Mouse (Mus musculus) spleen, adult 18-20 months (tissue): ENCODE data around the gene Ccdc27.

Experiments used
- DNase-seq, 2 experiments: peaks; one replicate each; pipeline ENCODE4 v3.0.0; 2022; ENCODE audit warnings: mixed read lengths in 2 of 2

The Ccdc27 gene

DNA sequence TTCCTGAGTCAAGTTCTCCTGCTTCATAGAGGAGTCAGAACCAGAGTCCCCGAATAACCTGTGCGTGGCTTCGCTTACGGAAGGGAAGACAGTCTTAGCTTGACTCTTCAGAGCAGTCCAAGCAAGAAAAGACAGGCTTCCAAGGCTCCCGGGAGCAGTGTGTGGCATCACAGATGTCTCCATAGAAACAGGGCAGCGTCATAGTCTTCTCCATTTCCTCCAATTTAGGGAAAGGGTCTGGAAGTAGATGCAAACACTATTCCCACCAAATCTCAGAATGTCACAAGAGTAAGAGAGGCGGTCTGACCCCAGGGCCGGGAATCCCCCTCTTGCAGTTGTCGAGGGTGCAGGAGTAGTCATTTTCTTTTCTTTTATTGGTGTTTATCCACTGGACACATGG is at the start of gene Ccdc27:
Gene Ccdc27 (minus strand): TSS at position 101 of the 400 bp plus-strand sequence.
- no peak for DNase-seq

DNA sequence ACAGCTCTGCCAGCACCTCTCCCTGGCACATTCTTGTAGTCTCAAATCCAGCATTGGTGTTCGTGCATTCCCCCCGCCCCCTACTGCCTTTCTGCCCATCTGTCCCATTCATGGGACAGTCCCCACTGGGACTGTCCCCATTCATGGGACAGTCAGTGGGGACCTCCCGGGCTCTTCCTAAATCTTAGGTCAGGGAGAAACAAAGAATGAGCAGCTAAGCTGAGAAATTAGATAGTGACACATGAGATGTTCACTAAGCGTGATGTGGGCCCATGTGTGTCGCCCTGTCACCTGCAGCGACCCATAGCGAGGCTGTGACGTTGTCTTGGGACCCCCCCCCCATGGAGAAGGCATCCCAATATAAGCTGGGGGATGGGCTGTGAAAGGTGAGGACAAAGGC is 48.9 kb upstream of the Ccdc27 start:
- DNase-seq: no peak

DNA sequence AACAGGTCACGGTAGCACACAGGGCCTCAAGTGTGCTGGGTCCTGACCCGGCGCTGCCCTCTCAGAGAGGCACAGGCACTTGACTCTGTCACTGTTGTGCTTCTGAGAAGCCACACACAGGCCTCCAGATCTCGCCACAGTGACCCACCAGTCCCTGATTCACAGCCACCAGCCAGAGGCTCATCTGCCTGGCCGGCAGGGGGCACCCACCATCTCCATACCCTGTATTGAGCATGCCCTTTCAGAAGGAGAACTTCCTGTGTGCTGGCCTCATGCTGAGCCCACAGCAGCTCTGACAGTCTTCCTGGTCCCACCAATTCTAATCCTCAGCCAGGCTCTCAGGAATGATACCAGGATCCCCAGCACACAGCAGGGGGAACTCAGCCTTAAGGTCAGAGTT is 46.7 kb upstream of the Ccdc27 start:
- no peak for DNase-seq

DNA sequence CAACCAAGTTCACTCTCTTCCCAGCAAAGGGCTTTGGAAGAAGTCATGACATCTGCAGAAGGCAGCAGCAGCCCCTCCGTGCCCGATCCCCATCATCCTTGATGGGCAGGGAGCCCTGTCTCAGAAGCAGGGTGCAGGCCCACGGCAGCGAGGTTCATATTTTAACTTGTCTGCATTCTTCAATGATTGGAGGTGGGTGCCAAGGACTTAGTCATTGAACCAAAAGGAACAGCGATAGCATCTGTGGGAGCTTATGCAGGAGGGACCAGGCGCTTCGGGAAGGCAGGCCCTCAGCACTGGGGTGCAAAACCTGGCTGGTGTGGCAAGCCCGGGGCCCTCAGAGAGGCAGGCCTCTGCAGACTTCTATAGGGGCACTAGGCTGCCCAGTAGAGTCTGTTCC is 44.0 kb upstream of the Ccdc27 start:
- DNase-seq: no peak

DNA sequence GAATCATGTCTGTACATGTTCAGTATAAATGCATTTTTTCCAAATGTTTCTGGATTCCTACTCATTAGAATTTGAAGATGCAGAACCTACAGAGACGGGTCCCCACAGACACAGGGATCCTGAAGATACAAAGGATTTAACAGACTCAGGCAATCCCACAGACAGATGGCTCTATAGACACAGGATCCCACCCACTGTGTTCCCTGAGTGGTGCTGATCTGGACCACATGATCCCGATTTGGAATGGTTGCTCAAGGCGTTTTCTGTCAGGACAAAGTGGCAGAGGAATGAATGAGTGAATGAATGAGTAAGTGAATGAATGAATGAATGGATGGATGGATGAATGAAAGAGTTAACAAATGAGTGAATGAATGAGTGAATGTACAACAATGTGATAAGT is 43.4 kb upstream of the Ccdc27 start:
- no peak for DNase-seq

DNA sequence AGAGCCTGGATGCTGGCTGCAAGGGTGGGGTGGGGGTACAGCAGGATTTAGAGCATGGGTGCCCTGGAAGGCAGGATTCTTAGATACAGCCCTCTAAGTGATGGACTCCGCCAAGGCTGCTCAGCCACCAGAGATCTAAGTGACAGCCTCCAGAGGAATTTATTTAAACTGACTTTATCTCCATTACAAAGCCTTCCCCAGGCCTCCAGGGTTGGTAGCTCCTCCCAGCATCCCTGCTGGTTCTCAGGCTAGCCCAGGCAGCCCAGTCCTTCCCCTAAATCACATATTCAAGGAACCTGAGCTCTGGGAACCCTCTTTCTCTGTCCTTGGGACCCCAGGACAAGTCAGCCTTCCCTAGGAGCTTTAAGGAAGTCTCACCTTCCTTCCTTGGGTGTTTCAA is 39.5 kb upstream of the Ccdc27 start:
- DNase-seq: no peak

DNA sequence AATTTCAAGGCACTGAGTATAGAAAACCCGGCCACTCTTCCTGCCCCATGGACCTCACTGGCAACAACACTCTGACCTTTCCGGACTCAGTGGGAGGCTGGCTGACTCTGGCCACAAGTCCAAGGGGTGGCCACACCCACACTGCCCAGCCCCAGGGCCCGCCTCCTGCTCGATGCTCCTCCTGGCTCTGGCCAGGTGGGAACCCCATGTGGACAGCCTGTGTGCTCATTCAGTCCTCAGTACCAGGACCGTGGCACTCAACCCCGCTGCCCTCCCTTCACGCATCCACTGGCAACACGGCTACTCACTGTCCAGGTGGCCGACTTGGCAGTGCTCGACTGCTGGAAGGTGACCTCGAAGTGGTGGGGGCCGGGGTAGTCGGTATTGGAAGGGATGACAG is 38.5 kb upstream of the Ccdc27 start:
- no peak for DNase-seq

DNA sequence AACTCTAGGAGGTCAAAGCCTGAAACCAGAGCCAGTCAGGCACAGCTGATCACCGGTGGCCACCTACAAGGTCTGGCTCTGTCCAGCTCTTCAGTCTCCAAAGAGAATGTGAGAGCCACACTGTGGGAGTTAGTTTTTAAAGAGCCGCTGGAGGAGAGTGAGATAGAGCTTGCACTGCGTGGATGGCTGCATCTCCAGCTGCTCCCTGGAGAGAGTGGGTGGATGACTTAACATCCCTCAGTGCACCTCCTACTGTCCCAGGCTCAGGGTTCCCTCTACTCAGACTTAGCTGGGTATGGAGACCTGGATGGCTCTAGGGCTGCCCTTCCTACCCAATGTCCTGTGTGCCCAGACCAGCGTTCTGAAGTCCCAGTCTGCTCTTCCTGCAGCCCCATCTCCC is 37.7 kb upstream of the Ccdc27 start:
- no peak for DNase-seq

DNA sequence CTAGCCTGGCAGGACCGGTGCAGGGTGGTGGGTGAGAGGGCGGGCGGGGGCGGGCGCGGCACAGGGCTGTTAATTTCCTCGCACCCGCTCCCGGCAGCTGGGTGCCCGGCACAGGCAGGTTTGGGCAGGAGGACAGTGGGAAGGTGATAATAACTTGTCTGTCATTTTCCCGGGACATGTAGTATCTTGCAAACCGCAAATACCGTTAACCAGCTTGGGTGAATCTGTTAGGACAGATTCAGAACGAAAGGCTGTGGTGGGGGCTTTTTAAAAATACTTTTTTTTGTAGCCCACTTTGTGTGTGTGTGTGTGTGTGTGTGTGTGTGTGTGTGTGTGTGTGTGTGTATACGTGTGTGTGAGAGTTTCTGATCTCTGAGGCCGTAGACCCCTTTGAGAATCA is 29.5 kb upstream of the Ccdc27 start:
- no peak for DNase-seq

DNA sequence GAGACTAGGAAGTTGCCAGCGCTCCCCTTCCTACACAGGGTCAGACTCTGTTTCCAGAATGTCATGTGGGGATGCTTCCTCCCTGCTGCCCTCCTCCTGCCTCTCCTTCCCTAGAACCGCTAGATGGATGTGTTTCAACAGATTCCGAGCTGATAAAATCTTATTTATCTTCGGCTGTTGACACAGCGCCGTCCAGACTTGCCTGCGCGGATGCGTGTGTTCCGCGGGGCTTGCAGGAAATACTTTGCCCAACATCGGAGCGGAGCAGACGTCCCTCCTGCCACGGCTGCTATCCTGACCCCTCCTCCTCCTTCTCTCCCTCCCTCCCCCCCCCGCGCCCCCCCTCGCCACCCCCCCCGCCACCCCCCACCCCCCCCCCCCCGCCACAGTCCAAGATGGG is 29.0 kb upstream of the Ccdc27 start:
- no peak for DNase-seq

DNA sequence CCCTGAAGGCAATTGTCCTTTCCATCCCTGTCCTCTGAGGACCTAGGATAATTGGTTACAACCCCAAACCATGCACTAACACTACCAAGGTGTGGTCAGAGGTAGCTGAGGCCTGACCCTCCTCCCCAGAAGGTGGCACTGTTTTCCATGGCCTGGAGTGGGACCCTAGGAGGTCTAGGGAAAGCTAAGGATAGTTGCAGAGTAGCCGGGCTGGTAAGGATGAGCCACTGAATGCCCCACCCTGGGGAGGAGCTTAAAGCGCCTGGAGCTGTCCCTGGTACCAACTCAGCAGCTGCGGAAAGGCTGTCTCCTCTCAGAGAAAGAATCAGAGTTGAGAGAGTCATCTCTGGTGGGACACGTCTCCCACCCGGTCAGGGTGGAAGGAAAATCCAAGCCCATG is 28.4 kb upstream of the Ccdc27 start:
- no peak for DNase-seq

DNA sequence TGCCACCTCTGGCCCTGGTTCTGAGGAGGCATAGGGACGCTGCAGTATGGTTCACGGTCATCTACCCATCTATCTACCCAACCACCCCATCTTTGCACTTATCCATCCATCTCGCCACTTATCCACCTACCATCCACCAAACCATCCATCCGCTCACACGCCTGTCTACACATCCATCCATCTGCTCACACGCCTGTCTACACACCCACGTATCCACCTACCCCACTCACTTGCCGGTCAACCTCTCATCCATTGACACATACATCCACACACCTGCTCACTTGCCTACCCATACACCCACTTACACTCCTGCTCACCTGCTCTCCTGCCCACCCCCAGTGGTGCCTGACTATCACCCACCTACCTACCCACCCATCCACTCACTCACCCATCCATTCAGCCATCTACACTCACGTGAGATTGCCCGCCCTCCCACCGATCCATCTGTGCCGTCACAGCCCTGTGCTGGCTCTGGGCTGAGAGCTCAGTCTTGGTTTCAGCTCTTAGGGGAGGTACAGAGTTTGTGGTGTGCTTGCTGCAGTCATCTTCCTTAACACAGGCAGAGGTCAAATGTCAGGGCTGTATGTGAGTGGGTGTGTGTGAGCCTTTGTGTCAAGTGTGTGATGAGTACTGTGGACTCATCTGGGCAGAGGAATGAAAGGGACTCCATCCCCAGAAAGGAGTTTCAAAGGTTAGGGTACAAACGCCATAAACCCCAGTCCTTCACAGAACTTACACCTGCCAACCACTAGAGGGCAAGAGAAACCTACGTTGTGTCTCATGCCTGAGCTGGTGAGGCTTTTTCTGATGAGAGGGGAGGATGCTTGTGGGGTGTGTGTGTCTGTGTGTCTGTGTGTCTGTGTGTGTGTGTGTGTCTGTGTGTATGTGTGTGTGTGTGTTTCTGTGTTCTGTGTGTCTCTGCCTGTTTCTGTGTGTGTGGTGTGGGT is 22.6 kb upstream of the Ccdc27 start:
- DNase-seq: no peak

DNA sequence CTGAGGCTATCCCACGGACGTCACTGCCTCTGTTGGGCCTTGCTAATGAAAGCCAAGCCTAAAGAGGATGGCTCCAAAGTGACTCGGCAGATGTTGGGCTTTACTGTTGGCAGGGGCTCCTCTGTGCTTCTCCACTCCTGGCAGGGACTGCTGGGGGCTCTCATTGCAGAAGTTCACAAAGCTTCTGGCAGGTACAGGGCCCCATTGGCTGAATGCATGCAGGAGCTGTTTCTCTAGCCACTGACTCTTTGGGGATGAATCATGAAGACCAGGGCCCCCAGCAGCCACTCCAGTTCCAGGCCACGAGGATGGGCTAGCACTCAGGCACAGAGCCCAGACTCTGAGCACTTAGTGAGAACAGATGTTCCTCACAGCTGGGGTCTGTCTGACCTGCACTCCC is 15.2 kb upstream of the Ccdc27 start:
- DNase-seq: no peak

DNA sequence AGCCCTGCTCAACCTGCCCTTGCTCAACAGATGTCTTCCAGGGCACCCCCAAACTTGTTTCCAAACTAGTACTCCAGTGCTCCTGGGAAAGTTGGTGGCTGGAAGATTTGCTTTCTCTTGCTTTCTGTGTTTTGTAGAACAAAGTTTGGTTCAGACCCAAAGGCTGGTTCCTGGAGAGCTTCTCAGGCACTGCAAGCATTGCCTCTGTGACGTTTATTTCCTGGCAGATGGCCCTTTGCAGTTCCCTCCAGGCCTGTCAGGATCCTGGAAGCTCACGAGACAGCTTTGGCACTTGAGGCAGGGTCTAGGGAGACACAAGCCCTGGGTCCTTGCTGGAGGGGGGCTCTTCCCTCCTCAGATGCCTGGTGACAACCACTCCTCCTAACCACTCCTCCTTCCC is 14.2 kb upstream of the Ccdc27 start:
- DNase-seq: no peak

DNA sequence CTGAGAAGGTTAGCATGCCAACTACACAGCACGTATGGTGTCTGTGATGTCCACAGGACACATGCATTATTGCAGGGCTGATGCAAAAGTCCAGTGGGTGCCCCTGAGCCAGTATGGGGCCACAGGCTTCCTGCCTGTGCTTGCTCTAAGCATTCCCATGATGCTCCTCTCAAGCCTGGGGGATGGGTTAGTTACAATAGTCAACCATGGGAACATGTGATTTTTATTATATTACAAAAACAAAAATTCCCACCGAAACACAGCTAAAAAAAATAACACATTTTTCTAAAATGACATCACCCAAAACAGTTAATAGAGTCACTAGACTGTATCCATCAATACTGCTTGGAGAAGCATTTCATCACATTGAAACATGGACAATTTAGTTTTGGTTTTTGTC is 13.6 kb upstream of the Ccdc27 start:
- no peak for DNase-seq

DNA sequence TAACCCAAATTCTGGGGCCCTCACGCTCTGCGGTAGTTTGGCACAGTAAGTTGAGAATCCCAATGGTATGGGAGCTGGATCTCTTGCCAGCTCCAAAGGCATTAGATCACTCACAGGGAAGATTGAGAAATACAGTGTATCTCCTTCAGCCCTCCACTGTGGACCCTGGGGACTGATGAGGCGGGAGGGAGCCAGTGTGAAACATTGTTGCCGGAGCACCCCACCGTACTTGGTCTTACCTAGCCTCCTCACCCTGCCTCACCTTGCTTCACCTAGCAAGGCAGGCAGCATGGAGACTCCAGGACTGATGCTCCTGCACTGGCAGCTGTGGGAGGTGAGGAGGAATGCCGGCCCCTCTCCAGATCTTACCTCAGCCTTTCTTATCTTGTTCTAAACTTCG is 13.0 kb upstream of the Ccdc27 start:
- no peak for DNase-seq

DNA sequence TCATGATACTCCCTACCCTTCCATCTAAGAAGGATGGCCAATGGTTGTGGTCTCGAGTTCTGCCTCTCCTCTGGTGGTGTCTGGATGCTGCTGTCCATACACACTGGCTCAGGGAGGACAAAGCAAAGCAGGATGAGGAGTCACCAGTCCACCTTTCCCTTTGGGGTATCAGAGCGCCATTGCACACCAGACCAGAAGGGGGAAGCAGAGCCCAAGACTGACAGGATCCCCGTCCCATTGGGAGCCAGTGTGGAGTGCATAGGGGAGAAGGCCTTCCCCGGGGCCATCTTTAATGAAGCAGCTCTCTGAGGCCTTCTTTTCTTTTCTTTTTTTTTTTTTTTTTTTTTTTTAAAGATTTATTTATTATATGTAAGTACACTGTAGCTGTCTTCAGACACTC is 10.6 kb upstream of the Ccdc27 start:
- no peak for DNase-seq

DNA sequence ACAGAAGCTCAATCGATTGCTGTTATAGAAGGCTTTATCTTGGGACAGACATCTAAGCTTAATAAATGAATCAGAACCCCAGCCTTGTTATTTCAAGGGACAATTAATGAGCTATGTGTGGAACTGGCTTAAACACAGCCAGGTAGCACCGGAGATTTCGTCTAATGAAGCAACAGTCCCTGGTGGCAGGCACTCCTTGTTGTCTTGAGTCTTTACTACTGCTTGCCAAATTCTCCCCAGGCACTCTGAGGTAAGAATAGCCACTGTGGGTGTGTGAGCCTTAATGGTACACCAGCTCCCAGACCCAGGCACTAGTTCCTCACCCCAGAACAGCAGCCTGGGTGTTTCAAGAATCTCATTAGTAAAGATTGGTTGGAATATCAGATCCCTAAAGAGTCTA is 8.9 kb upstream of the Ccdc27 start:
- DNase-seq: no peak

DNA sequence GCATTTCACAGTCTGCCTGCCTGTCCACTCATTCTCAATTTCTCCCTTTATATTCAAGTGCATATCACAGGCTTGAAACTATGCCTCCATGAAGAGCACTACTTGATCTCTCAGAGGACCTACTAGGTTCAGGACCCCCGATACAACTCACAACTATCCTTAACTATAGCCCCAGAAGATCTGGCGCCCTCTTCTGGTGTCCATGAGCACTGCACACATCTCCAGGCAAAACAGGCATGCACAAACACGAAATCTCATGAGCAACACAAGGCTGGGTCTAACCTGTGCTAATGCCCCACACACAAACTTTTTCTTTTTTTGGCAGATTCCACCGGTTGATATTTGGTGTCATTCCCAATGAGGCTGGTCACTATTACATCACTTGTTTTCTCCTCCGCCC is 3.4 kb upstream of the Ccdc27 start:
- no peak for DNase-seq

DNA sequence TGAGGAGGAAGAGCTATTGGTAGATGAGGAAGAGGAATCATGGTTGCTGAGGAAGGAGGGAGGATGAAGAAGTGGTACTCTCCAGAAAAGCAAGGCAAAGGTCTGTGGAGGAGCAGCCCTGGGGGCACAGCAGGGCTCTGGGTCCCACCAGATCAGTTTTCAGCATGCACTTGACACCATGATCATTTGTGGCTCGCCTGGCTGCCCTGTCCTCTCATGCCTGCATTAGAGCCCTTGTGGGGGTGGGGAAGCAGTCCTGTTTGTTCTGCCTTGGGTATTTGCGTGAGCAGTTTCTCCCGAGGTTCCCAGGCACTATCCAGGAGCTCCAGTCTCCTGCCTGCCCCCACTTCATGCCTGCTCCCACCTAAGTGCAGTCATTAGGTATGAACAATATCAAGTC is 5.4 kb downstream of the Ccdc27 start:
- DNase-seq: no peak

DNA sequence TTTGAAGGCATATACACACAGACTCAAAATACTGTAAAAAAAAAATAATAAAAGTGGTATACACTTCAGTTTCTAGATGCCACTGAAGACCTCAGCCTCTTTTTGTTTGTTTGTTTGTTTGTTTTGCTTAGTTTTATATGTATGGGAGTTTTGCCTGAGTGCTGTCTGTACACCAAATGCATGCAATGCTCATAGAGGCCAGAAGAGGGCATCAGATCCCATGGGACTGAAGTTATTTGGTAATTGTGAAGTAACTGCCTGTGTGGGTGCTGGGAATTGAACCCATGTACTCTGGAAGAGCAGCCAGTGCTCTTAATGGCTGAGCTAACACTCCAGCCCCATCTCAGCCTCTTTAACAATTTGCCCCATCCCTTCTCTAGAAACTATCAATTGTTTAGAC is 13.8 kb downstream of the Ccdc27 start:
- peak in 1 of 2 experiments; percentile 26 for DNase-seq

DNA sequence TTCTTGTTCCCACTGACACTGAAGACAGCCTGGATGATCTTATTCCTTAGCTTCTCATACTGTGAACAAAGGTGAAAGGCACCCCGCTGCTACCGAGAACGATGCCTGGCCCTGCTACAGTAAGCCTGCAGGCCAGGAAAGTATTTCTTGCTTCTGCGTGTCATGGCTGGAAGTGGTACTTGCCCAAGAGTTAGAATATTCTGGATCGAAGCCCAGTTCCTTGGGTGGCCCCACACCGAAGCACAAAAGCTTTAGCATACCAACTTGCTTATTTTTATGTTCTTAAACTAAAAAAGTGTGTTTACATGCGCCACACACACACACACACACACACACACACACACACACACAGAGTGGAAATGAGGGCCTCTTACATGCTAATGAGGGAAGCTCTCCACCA is 14.4 kb downstream of the Ccdc27 start:
- no peak for DNase-seq

DNA sequence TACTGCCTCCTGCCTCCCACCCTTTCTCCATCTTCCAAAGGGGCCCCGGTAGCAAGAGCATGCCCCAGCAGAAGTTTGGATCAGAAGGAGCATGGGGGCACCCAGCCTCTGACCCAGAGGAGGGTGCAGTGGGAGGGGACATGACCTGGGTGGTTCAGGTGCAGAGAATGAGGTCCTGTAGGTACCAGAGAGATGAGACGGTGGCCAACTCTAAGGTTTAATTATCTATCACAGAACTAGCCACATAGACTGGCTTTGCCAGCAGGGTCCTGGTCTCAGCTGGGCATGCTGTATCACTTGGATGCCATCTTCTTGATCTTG is 16.1 kb downstream of the Ccdc27 start:
- DNase-seq: no peak

DNA sequence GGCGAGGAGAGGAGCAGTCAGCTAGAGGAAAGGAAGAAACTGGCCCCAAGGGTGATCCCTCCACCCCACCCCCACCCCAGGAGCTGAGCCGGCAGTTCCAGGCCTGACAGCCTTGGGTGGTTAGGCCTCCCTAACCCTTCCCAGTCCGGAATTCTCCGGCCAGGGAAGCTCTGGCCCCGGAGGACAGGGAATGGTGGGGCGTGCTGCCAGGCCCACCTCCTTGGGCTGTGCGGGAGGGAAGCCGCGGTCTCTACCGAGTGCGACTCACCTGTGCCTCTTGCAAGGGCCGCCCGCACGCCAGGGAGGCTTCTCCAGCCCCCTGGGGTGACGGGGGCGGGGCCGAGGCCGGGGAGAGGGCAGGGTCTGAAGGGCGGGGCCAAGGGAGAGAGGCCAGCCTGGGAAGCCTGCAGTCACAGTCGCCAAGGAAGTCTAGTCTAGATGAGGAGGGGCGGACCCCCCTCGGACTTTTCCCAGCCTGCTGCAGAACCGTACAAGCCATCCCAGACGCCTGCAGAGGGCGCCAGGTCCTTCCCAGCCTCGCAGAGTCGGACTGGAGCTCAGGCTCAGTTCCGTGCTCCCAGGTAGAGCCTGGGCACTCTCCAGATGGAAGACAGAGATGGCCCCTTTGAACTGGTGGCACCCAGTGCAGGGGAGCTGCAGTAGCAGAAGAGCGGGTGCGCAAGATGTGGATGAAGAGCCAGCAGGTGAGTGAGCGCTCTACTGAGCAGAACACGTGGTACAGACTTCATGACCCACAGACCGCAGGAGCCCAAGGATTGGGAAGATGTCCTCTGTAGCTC is 16.6 kb downstream of the Ccdc27 start, which contains the start of gene Smim1:
Gene Smim1 (minus strand): TSS at position 590 of the 800 bp plus-strand sequence.
- DNase-seq: peak; percentile 23 to 28
